Mouse (Mus musculus) stomach, embryonic 15.5 days (tissue): Measurements from ENCODE around the gene Shd. TPM values are rescaled to one million over a fixed set of nuclear protein-coding genes. Genes with fewer than 3 reads are reported as not detected.

Experiments
- ATAC-seq: fragments of 200-750 bp; cut with Nextera tagmentation; 2 replicates; pipeline ENCODE4 v1.8.0; 2017; ENCODE audit warnings: low read depth, moderate number of reproducible peaks, moderate TSS enrichment; ENCODE audit not compliant: insufficient read depth, low FRiP score
- H3K27ac ChIP-seq: fragments of 300-500 bp; sonication (generic); 2 replicates; pipeline ENCODE4 v1.5.1; 2015; ENCODE audit warnings: mild to moderate bottlenecking, inconsistent platforms
- H3K27me3 ChIP-seq: fragments of 300-500 bp; sonication (generic); replicated peaks from 2 replicates; pipeline ENCODE4 v1.6.1; 2015; ENCODE audit warnings: inconsistent platforms
- H3K36me3 ChIP-seq: fragments of 300-500 bp; sonication (generic); 2 replicates; pipeline ENCODE4 v1.6.1; 2015; ENCODE audit warnings: inconsistent platforms
- H3K4me1 ChIP-seq: fragments of 300-500 bp; sonication (generic); 2 replicates; pipeline ENCODE4 v1.6.1; 2015; ENCODE audit warnings: inconsistent platforms
- H3K4me2 ChIP-seq: fragments of 300-500 bp; sonication (generic); 2 replicates; pipeline ENCODE4 v1.6.1; 2015; ENCODE audit warnings: mild to moderate bottlenecking, inconsistent platforms
- H3K4me3 ChIP-seq: fragments of 300-500 bp; sonication (generic); replicated peaks from 2 replicates; pipeline ENCODE4 v1.5.1; 2015; ENCODE audit warnings: inconsistent platforms
- H3K9ac ChIP-seq: fragments of 300-500 bp; sonication (generic); 2 replicates; pipeline ENCODE4 v1.6.1; 2015; ENCODE audit warnings: inconsistent platforms
- H3K9me3 ChIP-seq: fragments of 300-500 bp; sonication (generic); 2 replicates; pipeline ENCODE4 v1.6.1; 2016; ENCODE audit warnings: inconsistent platforms
- WGBS: fragments of 180-500 bp; shearing (Covaris S2); methylation state at CpG from one replicate; pipeline ENCODE4 v1.1.7; 2015; 5-methylcytosine and 5-hydroxymethylcytosine counted together
- polyA plus RNA-seq: library from polyadenylated mRNA; unstranded; fragments of >200 nt; fragmentation: Nextera tagmentation; extraction: Ambion mirVana; gene quantifications from 2 replicates; pipeline ENCODE4 v1.2.1, GENCODE M21; 2015

Shd gene
- polyA plus RNA-seq, 1 experiment from 2014 or later, result 11.1 TPM

DNA sequence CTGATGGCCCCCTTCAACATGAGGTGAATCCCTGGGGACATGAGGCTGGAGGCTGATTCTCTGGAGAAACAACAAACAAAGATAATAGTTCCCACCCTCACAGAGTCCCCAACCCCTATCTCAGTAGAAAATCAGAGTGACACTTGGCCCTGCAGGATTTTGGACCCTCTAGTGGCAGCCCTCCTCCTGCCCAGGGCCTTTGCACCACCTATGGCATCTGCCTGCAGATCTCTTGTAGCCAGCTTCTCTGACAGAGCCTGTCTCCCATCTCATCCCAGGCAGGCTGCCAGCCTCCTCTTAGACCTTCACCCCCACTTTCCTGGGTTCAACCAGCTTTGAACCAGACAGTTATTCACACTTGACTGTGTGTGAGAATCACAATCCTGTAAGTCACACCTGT, 9.5 kb upstream of the Shd start:
- Histone ChIP-seq H3K9ac (no peak overlapping the region), H3K4me2 (no peak overlapping the region), H3K9me3 (no peaks in the 10 kb centered on the region), H3K4me3 (no peak overlapping the region), H3K36me3 (peaks cover 24% of the 10 kb centered on the region), H3K27me3 (no peaks in the 10 kb centered on the region), H3K27ac (no peak overlapping the region), H3K4me1 (peaks cover 24% of the 10 kb centered on the region)
- ATAC-seq, result no peak

DNA sequence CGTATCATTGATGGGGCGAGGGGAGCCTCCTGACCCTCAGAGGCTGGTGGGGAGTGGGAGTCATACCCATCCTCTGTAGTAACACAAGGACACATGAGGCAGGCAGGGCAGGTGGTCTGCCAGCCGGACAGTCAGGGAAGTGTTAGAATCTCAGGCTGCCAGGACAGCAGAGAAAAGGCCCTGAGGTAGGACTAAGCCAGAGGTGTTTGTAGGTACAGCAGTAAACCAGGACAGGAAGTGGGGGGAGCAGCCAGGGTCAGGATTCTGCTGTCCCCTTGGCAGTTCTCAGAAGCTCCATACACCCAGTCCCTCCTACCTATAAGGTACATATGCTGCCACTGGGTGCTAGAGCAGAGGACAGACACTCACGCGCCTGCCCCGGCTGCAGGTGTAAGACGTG, 8.6 kb upstream of the Shd start:
- Histone ChIP-seq H3K9me3 (no peaks in the 10 kb centered on the region), H3K36me3 (peaks cover 24% of the 10 kb centered on the region), H3K9ac (no peak overlapping the region), H3K4me3 (no peak overlapping the region), H3K4me1 (peaks cover 19% of the 10 kb centered on the region), H3K4me2 (no peak overlapping the region), H3K27me3 (no peaks in the 10 kb centered on the region), H3K27ac (no peak overlapping the region)
- no peak for ATAC-seq
- WGBS, result 94% methylated on average over 7 of the region's 7 CpGs

DNA sequence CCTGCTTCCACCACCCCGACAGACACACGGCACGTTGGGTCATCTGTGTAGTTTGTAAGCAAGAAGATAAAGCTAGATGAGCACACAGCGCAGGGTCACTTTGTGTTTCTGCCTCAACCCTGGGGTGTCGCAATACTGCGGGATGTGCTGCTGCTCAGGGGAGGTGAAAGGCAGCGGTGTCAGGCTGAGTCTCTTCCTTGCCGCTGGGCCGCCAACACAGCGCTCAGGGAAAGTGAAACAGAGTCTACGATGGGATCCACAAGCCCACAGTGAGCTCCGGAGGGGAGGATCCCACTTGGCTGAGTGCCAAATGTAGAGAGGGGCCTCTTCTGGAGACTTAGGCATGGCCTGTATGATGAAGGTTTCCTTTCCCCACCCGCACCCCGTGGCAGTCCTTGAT, 7.1 kb upstream of the Shd start:
- H3K9ac ChIP-seq, result no peak overlapping the region
- peaks cover 31% of the 10 kb centered on the region for H3K36me3 ChIP-seq
- 65% methylated on average over 14 of the region's 14 CpGs for WGBS

DNA sequence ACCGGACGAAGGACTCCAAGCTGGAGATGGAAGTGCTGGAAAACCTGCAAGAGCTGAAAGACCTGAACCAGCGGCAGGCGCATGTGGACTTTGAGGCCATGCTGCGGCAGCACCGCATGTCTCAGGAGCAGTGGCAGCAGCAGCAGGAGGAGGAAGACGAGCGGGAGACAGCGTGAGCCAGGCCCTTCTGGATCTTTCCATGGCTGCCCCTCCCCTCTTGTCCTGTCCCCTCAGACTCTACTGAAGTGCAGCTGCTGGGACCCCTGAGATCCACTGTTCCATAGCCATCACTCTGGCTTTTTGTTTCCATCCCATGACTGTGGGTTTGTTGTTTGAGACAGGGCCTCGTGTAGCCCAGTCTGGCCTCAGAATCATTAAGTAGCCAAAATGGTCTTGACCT, 5.8 kb upstream of the Shd start:
- no peak overlapping the region for H3K4me2 ChIP-seq
- WGBS, result 88% methylated on average over 10 of the region's 10 CpGs
- no peak overlapping the region for H3K9ac ChIP-seq
- H3K27ac ChIP-seq, result no peak overlapping the region
- H3K9me3 ChIP-seq, result no peaks in the 10 kb centered on the region
- no peaks in the 10 kb centered on the region for H3K27me3 ChIP-seq
- peaks cover 11% of the 10 kb centered on the region for H3K4me1 ChIP-seq
- no peak overlapping the region for H3K4me3 ChIP-seq
- no peak for ATAC-seq
- H3K36me3 ChIP-seq, result peaks cover 31% of the 10 kb centered on the region

More for the DNA sequence above, 7.1 kb upstream of the Shd start:
- H3K27me3 ChIP-seq, result no peaks in the 10 kb centered on the region
- H3K9me3 ChIP-seq, result no peaks in the 10 kb centered on the region
- no peak overlapping the region for H3K27ac ChIP-seq
- peaks cover 16% of the 10 kb centered on the region for H3K4me1 ChIP-seq
- no peak overlapping the region for H3K4me3 ChIP-seq
- H3K4me2 ChIP-seq, result no peak overlapping the region
- no peak for ATAC-seq

DNA sequence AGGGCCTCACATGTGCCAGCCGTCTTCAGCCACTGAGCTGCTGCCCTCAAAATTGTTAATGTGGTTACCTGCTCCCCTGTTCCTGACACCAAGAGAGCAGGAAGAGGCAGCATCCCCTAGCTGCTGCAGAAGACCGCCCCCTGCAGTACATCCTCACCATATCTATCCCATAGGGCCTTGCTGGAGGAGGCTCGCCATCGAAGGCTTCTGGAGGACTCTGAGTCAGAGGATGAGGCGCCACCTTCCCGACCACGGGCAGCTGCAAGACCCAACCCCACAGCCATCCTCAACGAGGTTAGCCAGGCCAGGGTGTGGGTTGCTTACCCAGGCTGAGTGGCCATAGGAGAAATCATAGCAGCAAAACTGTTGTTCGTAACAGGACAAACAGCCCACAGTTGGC, 5.3 kb upstream of the Shd start:
- Histone ChIP-seq H3K27me3 (0 out of 2 replicates have a peak, but pooled peaks cover 1% of the 10 kb centered on the region), H3K9ac (no peak overlapping the region), H3K27ac (no peak overlapping the region), H3K4me2 (no peak overlapping the region), H3K9me3 (no peaks in the 10 kb centered on the region), H3K4me3 (no peak overlapping the region), H3K4me1 (peaks cover 8% of the 10 kb centered on the region), H3K36me3 (peaks cover 31% of the 10 kb centered on the region)
- ATAC-seq, result no peak
- 85% methylated on average over 9 of the region's 9 CpGs for WGBS

DNA sequence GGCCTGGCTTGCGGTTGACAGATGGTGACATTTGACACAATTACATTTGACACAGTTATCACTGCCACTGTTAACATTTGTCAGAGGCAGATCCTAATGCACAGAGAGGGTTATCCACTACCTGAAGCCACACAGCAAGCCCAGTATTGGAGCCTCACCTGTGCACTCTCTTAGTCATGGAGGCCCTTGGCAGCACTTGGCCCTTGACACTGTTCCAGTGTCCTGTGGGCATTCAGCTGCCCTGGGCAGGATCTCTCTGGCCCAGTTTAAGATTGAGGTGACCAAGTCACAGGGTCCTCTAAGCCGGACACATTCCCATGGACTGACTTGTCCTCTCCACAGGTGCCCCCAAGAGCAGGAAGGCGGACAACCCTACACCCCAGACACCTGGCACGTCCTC, 3.1 kb upstream of the Shd start:
- Histone ChIP-seq H3K4me1 (peaks cover 20% of the 10 kb centered on the region; the same call in 1 of the 2 replicates), H3K4me3 (no peak overlapping the region), H3K9ac (no peak overlapping the region), H3K4me2 (no peak overlapping the region), H3K27ac (no peak overlapping the region), H3K9me3 (no peaks in the 10 kb centered on the region), H3K36me3 (peaks cover 23% of the 10 kb centered on the region), H3K27me3 (0 out of 2 replicates have a peak, but pooled peaks cover 2% of the 10 kb centered on the region)
- ATAC-seq, result no peak
- 90% methylated on average over 4 of the region's 4 CpGs for WGBS

DNA sequence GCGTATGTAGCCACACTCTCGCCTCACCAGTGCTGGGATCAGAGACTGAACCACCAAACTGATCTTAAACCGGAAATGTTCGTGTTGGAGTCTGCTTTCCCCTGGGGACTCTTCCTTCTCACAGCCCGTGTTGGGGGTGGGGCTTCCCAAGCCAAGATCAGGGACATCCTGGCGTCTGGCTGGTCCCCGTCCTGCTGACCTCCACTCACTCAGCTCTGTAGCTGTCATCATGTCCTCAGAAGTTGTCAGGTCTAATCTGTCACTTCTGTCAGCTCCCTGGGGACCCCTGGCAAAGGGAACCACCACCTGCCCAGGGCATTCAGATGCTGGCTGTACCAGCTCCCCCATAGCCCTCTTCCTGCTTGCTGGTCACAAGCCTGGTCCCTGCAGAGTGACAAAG, 2.1 kb upstream of the Shd start:
- no peak overlapping the region for H3K27ac ChIP-seq
- H3K9me3 ChIP-seq, result no peaks in the 10 kb centered on the region
- no peak overlapping the region for H3K4me2 ChIP-seq
- peaks cover 16% of the 10 kb centered on the region; the same call in 1 of the 2 replicates for H3K4me1 ChIP-seq
- H3K36me3 ChIP-seq, result peaks cover 21% of the 10 kb centered on the region
- no peak for ATAC-seq
- no peak overlapping the region for H3K4me3 ChIP-seq
- 0 out of 2 replicates have a peak, but pooled peaks cover 2% of the 10 kb centered on the region for H3K27me3 ChIP-seq
- H3K9ac ChIP-seq, result no peak overlapping the region
- 64% methylated on average over 7 of the region's 7 CpGs for WGBS

DNA sequence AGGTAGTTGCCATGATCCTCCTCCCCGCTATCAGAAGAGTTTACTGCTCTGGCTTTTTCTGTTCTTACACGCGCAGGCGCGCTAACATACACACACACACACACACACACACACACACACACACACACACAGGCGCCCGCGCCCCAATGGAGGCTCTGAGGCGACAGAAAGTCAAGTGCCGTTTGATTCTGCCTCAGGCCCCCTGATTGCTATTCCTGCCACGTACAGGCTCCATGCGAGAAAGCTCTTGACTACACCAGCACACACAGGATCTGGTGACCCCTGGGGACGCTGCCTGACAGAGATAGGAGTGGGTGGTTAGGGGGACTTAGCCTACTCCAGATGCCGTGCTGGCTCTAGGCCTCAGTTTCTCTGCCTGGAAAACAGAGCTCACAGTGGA, 707 bp upstream of the Shd start:
- Histone ChIP-seq H3K27ac (no peak overlapping the region), H3K4me1 (peaks cover 15% of the 10 kb centered on the region; the same call in 1 of the 2 replicates), H3K4me2 (peak overlapping the region; percentile 92; the same call in 1 of the 2 replicates), H3K9ac (no peak overlapping the region), H3K27me3 (0 out of 2 replicates have a peak, but pooled peaks cover 2% of the 10 kb centered on the region), H3K9me3 (no peaks in the 10 kb centered on the region), H3K36me3 (peaks cover 17% of the 10 kb centered on the region), H3K4me3 (no peak overlapping the region)
- 47% methylated on average over 14 of the region's 14 CpGs for WGBS
- ATAC-seq, result no peak

DNA sequence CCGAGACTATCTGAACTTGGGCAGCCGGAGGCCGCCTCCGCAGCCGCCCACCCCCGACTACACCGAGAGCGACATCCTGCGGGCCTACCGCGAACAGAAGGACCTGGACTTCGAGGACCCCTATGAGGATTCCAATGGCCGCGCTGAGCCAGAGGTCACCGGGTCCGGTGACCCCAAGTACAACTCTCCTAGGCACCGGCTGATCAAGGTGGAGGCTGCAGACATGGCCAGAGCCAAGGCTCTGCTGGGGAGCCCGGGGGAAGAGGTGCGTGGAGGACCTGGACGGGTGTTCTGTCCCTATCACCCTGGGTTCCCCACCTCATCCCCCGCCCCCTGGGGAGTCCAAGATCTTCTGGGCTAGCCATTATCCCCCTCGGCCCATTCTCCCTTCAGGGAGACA, 1.2 kb downstream of the Shd start:
- Histone ChIP-seq H3K4me3 (no peak overlapping the region), H3K4me1 (peaks cover 18% of the 10 kb centered on the region), H3K27me3 (0 out of 2 replicates have a peak, but pooled peaks cover 2% of the 10 kb centered on the region), H3K9ac (no peak overlapping the region), H3K9me3 (no peaks in the 10 kb centered on the region), H3K27ac (no peak overlapping the region), H3K4me2 (peak overlapping the region; percentile 92), H3K36me3 (peaks cover 8% of the 10 kb centered on the region)
- no peak for ATAC-seq
- WGBS, result 40% methylated on average over 22 of the region's 22 CpGs

DNA sequence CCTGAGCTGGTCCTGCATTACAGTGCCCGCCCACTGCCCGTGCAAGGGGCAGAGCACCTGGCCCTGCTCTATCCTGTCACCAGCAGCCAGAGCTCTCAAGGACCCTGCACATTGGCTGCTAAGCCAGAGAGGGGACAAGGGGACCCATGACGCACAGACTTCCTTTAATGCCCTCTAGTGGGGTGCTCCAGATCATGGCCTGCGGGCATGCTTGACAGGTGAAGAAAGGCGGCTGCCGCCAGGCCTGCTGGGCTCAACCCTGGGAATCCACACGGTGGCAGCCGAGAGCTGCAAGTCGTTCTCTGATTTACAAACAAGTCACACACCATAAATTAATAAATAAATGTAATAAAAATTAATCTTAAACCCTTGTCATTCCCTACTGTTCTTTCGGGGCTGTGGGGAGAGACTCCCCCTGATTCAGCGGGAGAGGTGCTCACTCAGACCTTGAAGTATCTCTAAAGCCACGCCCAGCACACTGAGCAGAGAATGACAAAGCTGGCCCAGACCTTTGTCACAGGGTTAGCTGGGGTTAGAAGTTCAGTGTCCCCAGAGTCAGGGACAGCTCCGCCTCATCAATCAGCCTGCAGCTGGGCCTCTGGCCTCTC, 6.1 kb downstream of the Shd start:
- Histone ChIP-seq H3K4me2 (peak overlapping the region; percentile 38), H3K27ac (no peak overlapping the region), H3K27me3 (no peaks in the 10 kb centered on the region), H3K4me3 (no peak overlapping the region), H3K36me3 (no peaks in the 10 kb centered on the region), H3K9ac (no peak overlapping the region), H3K9me3 (no peaks in the 10 kb centered on the region), H3K4me1 (peaks cover 10% of the 10 kb centered on the region)
- ATAC-seq, result peak; percentile 74
- 16% methylated on average over 13 of the region's 13 CpGs for WGBS

DNA sequence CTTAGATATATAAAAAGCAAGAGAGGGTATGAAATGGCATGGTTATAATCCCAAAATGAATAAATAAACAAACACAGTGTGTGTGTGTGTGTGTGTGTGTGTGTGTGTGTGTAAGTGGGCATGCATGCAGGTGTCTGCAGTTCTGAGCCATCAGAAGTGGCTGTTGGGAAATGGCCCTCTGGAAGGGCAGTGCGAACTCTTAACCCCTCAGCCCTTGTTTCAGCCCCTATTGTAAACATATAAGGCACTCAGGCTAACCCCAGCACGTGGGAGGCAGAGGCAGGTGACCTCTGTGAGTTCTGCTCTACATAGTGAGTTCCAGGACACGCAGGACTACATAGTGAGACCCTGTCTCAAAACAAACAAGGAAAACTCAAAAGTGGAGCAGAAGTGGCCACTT, 7.0 kb downstream of the Shd start:
- no peak overlapping the region for H3K4me3 ChIP-seq
- no peaks in the 10 kb centered on the region for H3K27me3 ChIP-seq
- H3K9me3 ChIP-seq, result no peaks in the 10 kb centered on the region
- H3K27ac ChIP-seq, result no peak overlapping the region
- no peaks in the 10 kb centered on the region for H3K36me3 ChIP-seq
- H3K4me1 ChIP-seq, result peaks cover 10% of the 10 kb centered on the region
- no peak overlapping the region for H3K9ac ChIP-seq
- WGBS, result 28% methylated on average over 3 of the region's 3 CpGs
- no peak overlapping the region for H3K4me2 ChIP-seq
- ATAC-seq, result no peak

DNA sequence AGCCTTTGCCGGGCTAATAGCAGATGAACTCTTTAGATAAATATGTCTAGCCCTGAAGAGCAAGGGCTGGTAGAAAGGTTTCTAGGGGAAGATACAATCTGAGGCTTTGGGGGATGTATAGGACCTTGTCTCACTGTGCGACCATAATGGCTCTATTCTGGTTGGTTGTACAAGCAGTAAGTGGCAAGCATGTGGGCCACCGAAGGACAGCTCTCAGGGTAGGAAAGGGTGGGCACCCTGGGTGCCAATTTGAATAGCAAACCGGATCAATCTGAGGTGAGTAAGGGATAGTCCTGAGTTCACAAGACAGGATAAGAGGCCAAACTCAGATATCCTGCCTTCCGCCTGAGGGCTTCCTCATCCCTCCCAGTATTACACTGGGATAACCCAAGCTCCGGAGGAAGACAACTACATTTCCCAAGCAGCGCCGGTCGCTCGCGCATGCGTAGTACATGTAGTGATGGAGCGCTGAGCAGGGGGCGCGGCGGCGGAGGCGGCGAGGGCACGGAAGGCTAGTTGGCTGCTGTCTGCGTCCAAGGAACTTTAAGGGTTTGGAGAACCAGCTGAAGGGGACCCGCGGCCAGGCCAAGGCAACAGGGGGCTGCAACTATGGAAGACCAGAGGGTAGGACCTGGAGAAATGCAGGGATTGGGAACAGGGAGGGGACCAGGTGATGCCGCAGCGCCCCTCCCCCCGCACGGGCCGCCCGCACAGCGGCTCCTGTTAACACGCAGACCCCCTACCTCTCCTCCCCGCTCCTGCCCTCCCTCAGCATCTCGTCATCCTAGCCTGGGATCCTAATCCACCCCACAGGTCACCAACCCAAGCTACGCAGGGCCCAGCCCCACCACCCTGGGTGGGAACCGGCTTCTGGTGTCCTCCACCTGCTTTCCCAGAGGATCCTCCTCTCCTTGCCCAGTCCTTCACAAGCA, 16.0 kb downstream of the Shd start, which contains the start of gene Fsd1:
Gene Fsd1, plus strand, starts transcription at position 480 of the 932 bp plus-strand sequence.
- H3K36me3 ChIP-seq, result no peaks in the 10 kb centered on the region
- no peaks in the 10 kb centered on the region for H3K9me3 ChIP-seq
- 0 out of 2 replicates have a peak within 1 kb of the TSS, but pooled peaks have one; percentile 4 for H3K9ac ChIP-seq
- no peak for ATAC-seq
- peak within 1 kb of the TSS; percentile 45 for H3K4me3 ChIP-seq
- peaks cover 5% of the 10 kb centered on the region; the same call in 1 of the 2 replicates for H3K4me1 ChIP-seq
- H3K27me3 ChIP-seq, result 0 out of 2 replicates have a peak, but pooled peaks cover 3% of the 10 kb centered on the region
- peak within 1 kb of the TSS; percentile 60 for H3K4me2 ChIP-seq
- H3K27ac ChIP-seq, result no peak within 1 kb of the TSS
- WGBS, result 8% methylated on average over 35 of the region's 35 CpGs
